Mouse (Mus musculus): ENCODE data around the gene St7. TPM values are rescaled to one million over a fixed set of nuclear protein-coding genes. Genes with fewer than 3 reads are reported as not detected.
"Not testable (repeated sequence)": the region's sequence is repeated elsewhere in the genome, so short reads cannot be mapped to it uniquely, and the experiment has no call there.

Gene St7
- total RNA-seq (2021): 10 to 100 TPM; 16.6 to 16.7 TPM

- no peak for DNase-seq (ENCODE audit: low spot score)
- intact Hi-C loops (cut with DNase I): loop anchor here (5.0 kb wide), 1 partner anchor 55 kb away; the partner anchor contains the start of gene Capza2
Observed at GRCm38 (mm10) chr6:17692647-17693046, at the start of gene St7. St7 (plus strand) TSS chr6:17692933.

GRCm38 (mm10) chr6:17646107-17646506, 46.6 kb upstream of the St7 start:
- intact Hi-C loops (cut with DNase I): no loop called here
- DNase-seq (ENCODE audit: low spot score): no peak

GRCm38 (mm10) chr6:17652132-17652531, 40.6 kb upstream of the St7 start:
- intact Hi-C loops (cut with DNase I): no loop called here
- DNase-seq (ENCODE audit: low spot score): no peak

- DNase-seq (ENCODE audit: low spot score): no peak
- intact Hi-C loops (cut with DNase I): no loop called here
Observed at GRCm38 (mm10) chr6:17655080-17655479, 37.7 kb upstream of the St7 start.

- no peak for DNase-seq (ENCODE audit: low spot score)
- intact Hi-C loops (cut with DNase I): no loop called here
Observed at GRCm38 (mm10) chr6:17657308-17657707, 35.4 kb upstream of the St7 start.

GRCm38 (mm10) chr6:17665348-17665747, 27.4 kb upstream of the St7 start:
- no peak for DNase-seq (ENCODE audit: low spot score)
- intact Hi-C loops (cut with DNase I): no loop called here

- no peak for DNase-seq (ENCODE audit: low spot score)
- intact Hi-C loops (cut with DNase I): no loop called here
Observed at GRCm38 (mm10) chr6:17666024-17666423, 26.7 kb upstream of the St7 start.

GRCm38 (mm10) chr6:17667813-17668212, 24.9 kb upstream of the St7 start:
- intact Hi-C loops (cut with DNase I): no loop called here
- no peak for DNase-seq (ENCODE audit: low spot score)

- intact Hi-C loops (cut with DNase I): no loop called here
- DNase-seq (ENCODE audit: low spot score): no peak
Observed at GRCm38 (mm10) chr6:17668334-17668733, 24.4 kb upstream of the St7 start.

- DNase-seq (ENCODE audit: low spot score): no peak
- intact Hi-C loops (cut with DNase I): no loop called here
Observed at GRCm38 (mm10) chr6:17669826-17670225, 22.9 kb upstream of the St7 start.

GRCm38 (mm10) chr6:17675019-17675756, 17.5 kb upstream of the St7 start:
- no peak for DNase-seq (ENCODE audit: low spot score)
- intact Hi-C loops (cut with DNase I): loop anchor here (2.0 to 5.0 kb wide), 3 partner anchors 50 to 402 kb away; no protein-coding TSS in a partner anchor

- DNase-seq (ENCODE audit: low spot score): no peak
- intact Hi-C loops (cut with DNase I): loop anchor here (5.0 kb wide), 1 partner anchor 400 kb away; no protein-coding TSS in a partner anchor
Observed at GRCm38 (mm10) chr6:17677008-17677407, 15.7 kb upstream of the St7 start.

GRCm38 (mm10) chr6:17680266-17680925, 12.3 kb upstream of the St7 start:
- DNase-seq (ENCODE audit: low spot score): no peak
- intact Hi-C loops (cut with DNase I): no loop called here

- no peak for DNase-seq (ENCODE audit: low spot score)
- intact Hi-C loops (cut with DNase I): no loop called here
Observed at GRCm38 (mm10) chr6:17681810-17682209, 10.9 kb upstream of the St7 start.

- intact Hi-C loops (cut with DNase I): no loop called here
- DNase-seq (ENCODE audit: low spot score): no peak
Observed at GRCm38 (mm10) chr6:17688676-17689075, 4.1 kb upstream of the St7 start.

- DNase-seq (ENCODE audit: low spot score): peak; percentile 66
- intact Hi-C loops (cut with DNase I): loop anchor here (2.0 to 5.0 kb wide), 2 partner anchors 57 to 59 kb away; partner anchors contain the start of gene Capza2
Observed at GRCm38 (mm10) chr6:17693726-17694549, 1.2 kb downstream of the St7 start.

- intact Hi-C loops (cut with DNase I): loop anchor here (2.0 to 5.0 kb wide), 2 partner anchors 57 to 58 kb away; partner anchors contain the start of gene Capza2
- peak; percentile 73 for DNase-seq (ENCODE audit: low spot score)
Observed at GRCm38 (mm10) chr6:17694550-17694951, 1.8 kb downstream of the St7 start.

- intact Hi-C loops (cut with DNase I): no loop called here
- DNase-seq (ENCODE audit: low spot score): no peak
Observed at GRCm38 (mm10) chr6:17696321-17696734, 3.6 kb downstream of the St7 start.

- intact Hi-C loops (cut with DNase I): no loop called here
- DNase-seq (ENCODE audit: low spot score): no peak
Observed at GRCm38 (mm10) chr6:17700936-17701612, 8.3 kb downstream of the St7 start.

- DNase-seq (ENCODE audit: low spot score); intact Hi-C loops (cut with DNase I): not testable (repeated sequence)
Observed at GRCm38 (mm10) chr6:17704038-17704437, 11.3 kb downstream of the St7 start.
